Mouse (Mus musculus) v-Abl transformed pro-B cells (cell line): Measurements from ENCODE around the gene Gfra1.

ENCODE experiments used
- in situ Hi-C, 2 experiments: fragments of 400-800 bp; cut with MboI; formaldehyde crosslinking; loops; one replicate each; pipeline ENCODE4 v1.15.1; 2025; ENCODE audit not compliant: unreplicated experiment in 2 of 2

Gene Gfra1

DNA sequence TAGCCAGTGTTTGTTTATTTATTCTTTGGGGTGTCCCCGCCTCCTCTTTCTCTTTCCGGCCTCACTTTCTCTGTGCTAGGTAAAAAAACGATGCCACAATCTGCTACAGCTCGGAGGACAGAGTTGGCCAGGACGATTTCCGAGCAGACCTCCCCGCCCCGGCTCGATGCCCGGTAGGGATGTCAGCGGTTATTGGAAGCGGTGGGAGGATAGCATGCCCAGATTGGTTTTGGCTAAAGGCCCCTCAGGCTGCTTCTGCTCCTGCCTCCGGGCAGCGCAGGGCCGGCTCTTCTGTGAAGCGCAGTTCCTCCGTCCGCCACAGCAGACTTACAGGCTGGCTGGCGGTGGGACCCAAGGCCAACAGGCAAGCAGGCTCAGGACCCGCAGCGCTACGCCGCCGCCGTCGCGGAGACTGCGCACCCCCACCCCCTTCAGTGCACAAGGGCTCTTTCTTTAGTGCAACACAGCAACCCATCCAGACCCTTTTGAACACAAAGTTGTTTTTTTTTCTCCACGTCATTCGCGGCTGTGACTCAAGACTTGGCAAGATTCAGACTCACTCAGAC, at the start of gene Gfra1:
TSS of gene Gfra1 (minus strand) at position 414 of the 566 bp plus-strand sequence.
- in situ Hi-C loops, result loop anchor here (5.0 to 25.0 kb wide), 2 partner anchors 138 to 793 kb away; no protein-coding TSS in a partner anchor

DNA sequence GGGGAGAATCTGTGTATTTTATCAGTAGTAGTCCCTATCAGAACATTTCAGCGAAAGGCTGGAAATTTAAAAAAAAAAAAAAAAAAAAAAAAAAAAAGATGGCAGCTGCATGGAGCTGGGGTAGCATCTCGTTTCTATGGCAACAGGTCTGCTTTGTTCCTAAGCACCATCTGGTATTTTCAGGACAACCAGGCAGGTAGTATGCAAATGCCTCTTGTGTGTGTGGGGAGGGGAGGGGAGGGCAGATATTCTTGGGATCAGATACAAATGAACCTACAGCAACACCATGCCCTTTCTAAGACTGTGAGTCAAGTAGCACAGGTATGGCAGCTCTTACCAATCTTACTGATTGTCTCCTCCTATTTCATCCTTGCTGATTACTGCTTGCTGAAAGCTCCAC, 44.3 kb upstream of the Gfra1 start:
- in situ Hi-C loops, result no loop called here

DNA sequence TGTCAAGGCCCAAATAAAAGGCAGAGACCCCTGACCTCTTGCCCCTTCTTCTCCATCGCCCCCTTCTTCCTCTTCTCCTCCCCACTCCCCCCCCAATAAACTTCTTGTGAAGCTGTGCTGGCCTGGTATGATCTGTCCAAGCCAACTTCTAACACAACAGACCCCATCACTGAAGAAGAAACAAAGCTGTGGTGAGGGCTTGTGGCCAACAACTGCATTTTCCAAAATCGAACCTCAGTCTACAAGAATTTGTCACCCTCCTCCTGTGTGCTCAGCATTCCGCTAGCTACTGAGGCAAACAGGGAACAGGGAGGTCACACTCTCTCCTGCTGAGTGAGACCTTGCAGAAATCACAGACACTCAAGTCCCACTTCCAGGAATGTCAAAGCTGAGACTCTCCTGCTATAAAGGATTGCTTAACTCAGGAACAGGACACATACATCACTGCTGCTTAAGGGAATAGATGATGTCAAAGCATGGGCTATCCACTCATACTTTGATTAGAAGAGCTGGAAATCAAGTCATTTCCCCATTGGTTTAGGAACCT, 43.8 kb upstream of the Gfra1 start:
- in situ Hi-C loops, result no loop called here

- in situ Hi-C loops, result no loop called here
These were observed 41.4 kb upstream of the Gfra1 start for GRCm38 (mm10) chr19:58497106-58497505.

- in situ Hi-C loops, result no loop called here
These were observed 31.0 kb upstream of the Gfra1 start for GRCm38 (mm10) chr19:58486686-58487085.

GRCm38 (mm10) chr19:58482373-58482977, 26.8 kb upstream of the Gfra1 start:
- in situ Hi-C loops, result no loop called here

- in situ Hi-C loops, result loop anchor here (5.0 to 25.0 kb wide), 4 partner anchors 402 to 812 kb away; no protein-coding TSS in a partner anchor
These were observed 18.5 kb upstream of the Gfra1 start for GRCm38 (mm10) chr19:58474251-58474650.

GRCm38 (mm10) chr19:58469421-58469820, 13.7 kb upstream of the Gfra1 start:
- in situ Hi-C loops, result loop anchor here (5.0 to 25.0 kb wide), 4 partner anchors 402 to 807 kb away; no protein-coding TSS in a partner anchor

DNA sequence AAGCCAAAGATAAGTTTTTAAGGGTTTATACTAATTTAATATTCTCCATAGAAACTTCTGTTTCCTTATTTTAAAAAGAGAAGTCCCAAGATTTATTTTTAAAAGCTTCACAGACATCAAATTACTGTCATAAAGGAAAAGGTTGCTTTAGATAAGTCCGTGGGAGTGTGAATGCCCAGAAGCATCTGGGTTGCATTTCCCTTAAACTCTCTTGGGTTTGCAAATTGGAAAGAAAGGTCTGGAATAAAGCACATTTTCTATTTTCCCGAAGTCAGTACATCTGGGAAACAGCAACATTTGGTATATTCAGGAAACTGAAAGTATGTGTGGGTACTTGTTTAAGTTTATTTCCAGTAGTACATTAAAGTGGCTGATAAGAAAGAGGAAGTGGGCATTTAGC, 12.6 kb upstream of the Gfra1 start:
- in situ Hi-C loops, result loop anchor here (5.0 to 25.0 kb wide), 4 partner anchors 401 to 806 kb away; no protein-coding TSS in a partner anchor

DNA sequence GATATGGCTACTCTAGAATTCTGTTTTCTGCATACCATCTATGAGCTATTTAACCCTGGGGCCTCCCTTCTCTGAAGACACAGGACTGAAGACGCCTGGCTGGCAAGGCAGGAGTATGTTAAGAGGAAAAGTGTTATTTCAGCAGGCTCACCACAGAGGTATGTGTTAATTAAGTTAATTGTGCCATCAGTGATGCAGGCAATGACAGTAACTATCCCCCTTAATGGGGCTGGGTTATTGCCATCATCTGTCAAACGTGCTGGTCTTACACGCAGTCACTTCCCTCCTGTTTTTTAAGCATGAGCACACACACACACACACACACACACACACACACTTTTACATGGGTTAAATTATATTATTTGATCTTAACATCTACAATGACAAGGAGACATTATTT, 8.0 kb upstream of the Gfra1 start:
- in situ Hi-C loops, result loop anchor here (5.0 to 25.0 kb wide), 4 partner anchors 146 to 801 kb away; no protein-coding TSS in a partner anchor

DNA sequence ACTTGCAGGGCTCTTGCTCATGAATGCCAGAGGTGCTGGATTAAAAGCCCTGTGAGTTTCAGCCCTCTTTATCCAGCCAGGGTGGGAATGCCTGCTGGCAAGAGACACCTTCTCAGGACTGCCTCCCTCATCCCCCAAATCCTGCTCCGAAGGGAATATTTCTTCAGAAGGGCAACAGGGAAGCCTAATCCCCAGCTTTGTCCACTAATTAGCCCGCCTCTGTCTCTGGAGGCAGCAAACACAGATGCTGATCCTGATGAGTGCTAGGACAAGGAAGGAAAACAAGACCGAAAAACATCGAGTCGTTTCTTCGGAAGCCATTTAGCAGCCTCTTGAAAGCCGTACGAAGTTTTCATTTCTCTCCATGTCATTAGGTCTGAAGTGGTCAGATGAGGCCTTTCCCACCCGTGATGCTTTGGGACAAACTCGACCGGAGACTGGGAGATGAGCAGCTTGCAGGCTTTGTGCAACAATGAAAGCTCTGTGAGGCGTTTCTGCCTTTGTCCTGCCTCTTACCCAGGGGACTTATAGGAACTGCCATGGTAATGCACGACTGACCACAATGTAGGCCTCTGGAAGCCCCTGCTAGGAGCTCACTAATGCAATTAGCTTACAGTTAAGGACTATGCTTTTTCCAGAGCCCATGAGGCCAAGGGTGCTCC, 4.8 kb upstream of the Gfra1 start:
- in situ Hi-C loops, result loop anchor here (5.0 to 25.0 kb wide), 4 partner anchors 143 to 798 kb away; no protein-coding TSS in a partner anchor

DNA sequence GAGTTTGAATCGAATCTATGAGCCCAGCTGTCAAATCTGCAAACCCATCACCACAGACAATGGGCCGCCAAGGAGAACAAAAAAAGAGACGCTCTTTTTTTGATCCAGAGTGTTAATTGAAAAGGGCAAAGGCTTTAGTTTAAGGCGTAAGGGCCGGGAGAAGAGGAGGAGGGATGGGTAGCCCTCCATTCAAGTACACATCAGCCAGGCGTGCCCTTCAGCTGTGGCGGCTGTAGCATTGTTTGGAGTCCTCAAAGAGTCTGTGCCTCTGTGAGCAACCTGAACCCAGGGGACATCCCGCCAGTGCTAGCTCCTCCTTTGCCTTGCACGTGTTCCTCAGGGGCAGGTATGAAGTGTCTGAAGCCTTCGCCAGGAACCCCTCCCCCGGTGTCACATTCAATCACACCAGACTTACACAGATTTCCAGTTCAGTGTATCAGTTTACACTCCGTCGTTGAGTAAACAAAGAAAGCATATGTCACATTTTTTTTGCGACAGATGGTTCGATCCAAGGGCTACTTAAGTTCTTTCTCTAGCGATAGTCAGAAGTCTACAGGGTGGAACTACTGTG, 867 bp upstream of the Gfra1 start:
- in situ Hi-C loops, result loop anchor here (5.0 to 25.0 kb wide), 2 partner anchors 139 to 794 kb away; no protein-coding TSS in a partner anchor

- in situ Hi-C loops, result loop anchor here (5.0 to 25.0 kb wide), 2 partner anchors 138 to 793 kb away; no protein-coding TSS in a partner anchor
These were observed 631 bp downstream of the Gfra1 start for GRCm38 (mm10) chr19:58455061-58455495.

GRCm38 (mm10) chr19:58454261-58455060, 1.2 kb downstream of the Gfra1 start:
- in situ Hi-C loops, result loop anchor here (5.0 to 25.0 kb wide), 3 partner anchors 77 to 792 kb away; no protein-coding TSS in a partner anchor

DNA sequence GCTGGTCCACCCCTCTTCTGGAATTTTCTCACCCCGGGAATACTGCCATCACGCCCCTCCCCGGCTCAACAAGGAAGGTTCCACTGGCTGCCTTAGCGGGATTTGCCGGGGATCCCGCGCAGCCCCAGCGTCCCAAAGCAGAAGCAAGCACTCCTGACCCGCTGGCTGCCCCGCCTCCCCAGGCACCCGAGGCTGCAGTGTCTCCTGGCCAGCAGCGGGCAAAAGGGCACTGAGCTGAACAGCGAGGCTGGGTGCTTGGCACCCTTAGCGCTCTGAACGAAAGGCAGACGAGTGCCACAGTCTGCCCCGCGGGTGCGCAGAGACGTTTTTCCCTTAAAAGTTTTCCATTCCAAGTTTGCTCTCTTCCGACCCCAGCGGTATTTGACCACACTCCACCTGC, 2.1 kb downstream of the Gfra1 start:
- in situ Hi-C loops, result loop anchor here in 1 of 2 experiments (5.0 to 25.0 kb wide), 2 partner anchors 76 to 791 kb away; no protein-coding TSS in a partner anchor

DNA sequence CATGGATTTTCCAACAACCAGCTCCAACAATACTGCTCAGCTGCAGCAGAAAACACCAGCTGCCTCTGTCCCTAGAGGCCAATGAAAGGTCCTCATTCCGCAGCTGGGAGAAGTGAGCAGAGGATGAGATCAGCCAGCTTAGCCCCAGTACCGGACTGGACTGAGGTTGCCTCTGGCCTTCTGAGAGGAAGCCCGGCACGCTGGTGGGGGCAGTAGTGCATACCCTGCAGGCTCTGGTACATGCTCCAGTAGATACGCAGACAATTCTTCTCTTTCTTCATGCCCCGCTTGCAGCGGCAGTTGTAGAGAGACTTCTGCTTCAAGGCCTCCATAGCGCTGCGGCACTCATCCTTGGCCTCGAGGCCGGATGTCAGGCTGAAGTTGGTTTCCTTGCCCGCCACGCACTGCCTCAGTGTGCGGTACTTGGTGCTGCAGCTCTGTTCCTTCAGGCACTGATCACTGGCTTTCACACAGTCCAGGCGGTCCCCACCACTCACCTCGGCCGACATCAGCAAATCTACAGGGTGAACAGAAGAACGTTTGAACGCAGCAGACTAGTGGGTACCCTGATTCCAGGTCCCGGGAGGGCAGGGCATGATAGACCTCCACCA, 2.7 kb downstream of the Gfra1 start:
- in situ Hi-C loops, result loop anchor here in 1 of 2 experiments (5.0 to 25.0 kb wide), 2 partner anchors 76 to 791 kb away; no protein-coding TSS in a partner anchor

DNA sequence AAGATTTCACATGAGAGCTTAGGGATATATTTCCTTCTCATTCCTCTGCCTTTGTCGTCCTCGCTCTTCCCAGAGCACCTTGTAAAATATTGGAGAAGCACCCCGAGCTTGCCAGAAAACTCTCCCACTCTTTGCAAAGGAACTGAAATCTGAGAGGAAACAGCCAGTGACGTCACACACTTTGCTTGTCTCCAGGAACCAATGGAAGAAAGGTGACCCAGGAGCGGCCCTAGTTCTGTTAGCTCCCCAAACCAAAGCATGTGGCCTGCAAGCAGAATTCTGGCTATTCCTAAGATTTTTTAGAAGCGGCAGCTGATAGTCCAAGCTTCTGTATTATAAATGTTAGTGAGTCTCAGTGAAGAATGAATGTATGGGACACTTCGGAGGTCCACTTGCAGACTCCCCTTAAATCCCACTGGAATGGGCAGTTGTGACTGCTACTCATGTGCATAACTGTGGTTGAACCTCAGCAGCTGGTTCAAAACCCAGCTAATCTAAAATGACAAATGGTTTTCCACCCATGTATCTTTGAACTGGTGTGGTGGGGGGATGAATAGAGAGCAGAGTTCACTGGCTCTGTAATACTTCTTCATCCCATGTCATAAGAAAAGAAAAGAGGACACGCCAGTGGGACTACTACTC, 3.4 kb downstream of the Gfra1 start:
- in situ Hi-C loops, result loop anchor here in 1 of 2 experiments (5.0 to 25.0 kb wide), 2 partner anchors 75 to 790 kb away; no protein-coding TSS in a partner anchor

DNA sequence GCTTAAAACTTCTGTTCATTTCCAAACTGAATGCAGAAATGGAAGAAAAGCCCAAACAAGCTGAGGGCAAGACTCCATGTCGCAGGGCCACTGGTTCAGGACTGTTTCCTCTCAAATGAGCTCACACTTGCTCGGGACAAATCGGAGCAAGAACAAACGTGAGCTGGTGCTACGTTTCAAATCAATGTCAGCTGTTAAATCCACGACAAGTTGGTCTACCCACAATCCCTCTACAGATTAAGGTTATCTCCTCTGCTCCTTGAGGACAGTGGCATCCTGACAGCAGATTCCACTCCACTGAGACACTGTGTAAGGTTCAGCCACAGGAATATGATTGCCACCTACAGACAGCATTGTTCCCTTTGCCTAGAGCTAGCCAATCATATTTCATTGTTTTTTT, 4.4 kb downstream of the Gfra1 start:
- in situ Hi-C loops, result loop anchor here in 1 of 2 experiments (5.0 to 25.0 kb wide), 2 partner anchors 74 to 789 kb away; no protein-coding TSS in a partner anchor
